ENCODE assay signal across 26 mouse cellular contexts in genomic region chr7:134901992-134902391, GRCm38 (mm10). TPM values are rescaled to one million over a fixed set of nuclear protein-coding genes. Genes with fewer than 3 reads are reported as not detected.
A peak's percentile ranks its signal among the peaks of the same experiment; 100 is the strongest.
DNase-seq lines count a peak whose midpoint lies in the region; ATAC-seq and TF ChIP-seq lines count a peak whose summit lies in the region.
"Had no signal": no experiment of that assay in that cellular context is flagged by ENCODE, and none has a peak within 500 bp of the region (broad histone marks: within the 10 kb centered on the region; RNA-seq: fewer than 3 reads in every experiment).

No protein-coding gene starts in this region.

- WGBS in kidney, adult 2 months, result 82% methylated on average over 2 of the region's 2 CpGs
- WGBS in limb, embryonic 14.5 days, result 81% methylated on average over 2 of the region's 2 CpGs
- 77% methylated on average over 2 of the region's 2 CpGs for WGBS in limb, embryonic 10.5 days

- H3K27ac ChIP-seq in kidney, adult 2 months (ENCODE audit: insufficient read depth, low read depth, low read length), result no peak overlapping the region
- no peak overlapping the region for H3K27ac ChIP-seq in limb, embryonic 14.5 days (replicated peaks; ENCODE audit: low read depth, low read length)
- H3K27ac ChIP-seq in limb, embryonic 10.5 days, result no peak overlapping the region
- H3K27ac ChIP-seq: embryonic facial prominence, embryonic 13.5 days; forebrain, embryonic 12.5 days; forebrain, embryonic 15.5 days; heart, embryonic 15.5 days; hindbrain, embryonic 10.5 days; hindbrain, embryonic 13.5 days; intestine, embryonic 15.5 days had no signal

- H3K79me2 ChIP-seq in myocyte (ENCODE audit: control insufficient read depth, insufficient read depth), result no peaks in the 10 kb centered on the region

- no peaks in the 10 kb centered on the region for H3K36me3 ChIP-seq in kidney, adult 2 months (ENCODE audit: control insufficient read depth, insufficient read depth, low read length)
- H3K36me3 ChIP-seq in limb, embryonic 14.5 days (ENCODE audit: control insufficient read depth, insufficient read depth, low read length), result no peaks in the 10 kb centered on the region
- H3K36me3 ChIP-seq in limb, embryonic 10.5 days, result peaks cover 5% of the 10 kb centered on the region; the same call in 1 of the 2 replicates
- no peaks in the 10 kb centered on the region for H3K36me3 ChIP-seq in myocyte (ENCODE audit: control insufficient read depth, insufficient read depth)
- H3K36me3 ChIP-seq: forebrain, embryonic 12.5 days; forebrain, embryonic 15.5 days; heart, embryonic 15.5 days; hindbrain, embryonic 10.5 days; hindbrain, embryonic 13.5 days; intestine, embryonic 15.5 days had no signal

- no peaks in the 10 kb centered on the region for H3K27me3 ChIP-seq in kidney, adult 2 months (replicated peaks; ENCODE audit: control insufficient read depth, insufficient read depth, low read length)
- no peaks in the 10 kb centered on the region for H3K27me3 ChIP-seq in limb, embryonic 14.5 days (ENCODE audit: control insufficient read depth, insufficient read depth, low read length)
- H3K27me3 ChIP-seq in limb, embryonic 10.5 days (ENCODE audit: low read depth, poor library complexity, severe bottlenecking), result no peaks in the 10 kb centered on the region
- no peaks in the 10 kb centered on the region for H3K27me3 ChIP-seq in myocyte (ENCODE audit: control insufficient read depth, insufficient read depth, insufficient read length)
- H3K27me3 ChIP-seq: embryonic facial prominence, embryonic 13.5 days; forebrain, embryonic 12.5 days; forebrain, embryonic 15.5 days; heart, embryonic 12.5 days; heart, embryonic 15.5 days; hindbrain, embryonic 13.5 days; intestine, embryonic 15.5 days had no signal

- no peak for TF ChIP-seq POLR2A in kidney, adult 2 months (IDR thresholded peaks at IDR 0.05; ENCODE audit: low read depth, low read length)
- TF ChIP-seq POLR2A in limb, embryonic 14.5 days (IDR thresholded peaks at IDR 0.05; ENCODE audit: borderline replicate concordance, extremely low read depth, insufficient read depth, insufficient read length), result no peak
- TF ChIP-seq POLR2A in myocyte (IDR thresholded peaks at IDR 0.05; ENCODE audit: insufficient read length, low read depth), result no peak

- H3K4me2 ChIP-seq in limb, embryonic 14.5 days (replicated peaks; ENCODE audit: low read depth, low read length, severe bottlenecking), result no peak overlapping the region
- peak overlapping the region; percentile 41 for H3K4me2 ChIP-seq in myocyte (ENCODE audit: low read depth)
- H3K4me2 ChIP-seq: embryonic facial prominence, embryonic 13.5 days; forebrain, embryonic 12.5 days; forebrain, embryonic 15.5 days; heart, embryonic 12.5 days; heart, embryonic 15.5 days; hindbrain, embryonic 13.5 days; intestine, embryonic 15.5 days had no signal

- H3K4me1 ChIP-seq in kidney, adult 2 months (ENCODE audit: control insufficient read depth, insufficient read depth, low read length), result peaks cover 6% of the 10 kb centered on the region; the same call in 1 of the 2 replicates
- no peaks in the 10 kb centered on the region for H3K4me1 ChIP-seq in limb, embryonic 14.5 days (ENCODE audit: control insufficient read depth, insufficient read depth, low read length)
- no peaks in the 10 kb centered on the region for H3K4me1 ChIP-seq in limb, embryonic 10.5 days
- H3K4me1 ChIP-seq: embryonic facial prominence, embryonic 13.5 days; forebrain, embryonic 12.5 days; forebrain, embryonic 15.5 days; heart, embryonic 12.5 days; heart, embryonic 15.5 days; hindbrain, embryonic 10.5 days; hindbrain, embryonic 13.5 days; intestine, embryonic 15.5 days had no signal

- H3ac ChIP-seq in myocyte (ENCODE audit: control insufficient read depth, insufficient read length), result no peak overlapping the region

- H3K9ac ChIP-seq in limb, embryonic 14.5 days (ENCODE audit: low read depth, low read length, severe bottlenecking), result no peak overlapping the region
- H3K9ac ChIP-seq: embryonic facial prominence, embryonic 13.5 days; forebrain, embryonic 12.5 days; forebrain, embryonic 15.5 days; heart, embryonic 12.5 days; heart, embryonic 15.5 days; hindbrain, embryonic 13.5 days; intestine, embryonic 15.5 days had no signal

- no peaks in the 10 kb centered on the region for H3K9me3 ChIP-seq in limb, embryonic 14.5 days (ENCODE audit: control insufficient read depth, low read length)
- no peaks in the 10 kb centered on the region for H3K9me3 ChIP-seq in limb, embryonic 10.5 days (replicated peaks)
- H3K9me3 ChIP-seq: embryonic facial prominence, embryonic 13.5 days; forebrain, embryonic 12.5 days; forebrain, embryonic 15.5 days; heart, embryonic 12.5 days; heart, embryonic 15.5 days; hindbrain, embryonic 10.5 days; hindbrain, embryonic 13.5 days; intestine, embryonic 15.5 days had no signal

- TF ChIP-seq CTCF in kidney, adult 2 months (conservative IDR thresholded peaks at IDR 0.05; ENCODE audit: insufficient read depth, insufficient read length, low read depth, low read length), result no peak

- peak; percentile 55 for DNase-seq in kidney, adult 2 months
- DNase-seq in kidney, adult 18-20 months, result no peak
- DNase-seq in limb, embryonic 14.5 days (ENCODE audit: low spot score), result no peak
- no peak for DNase-seq in limb, embryonic 10.5 days (ENCODE audit: low spot score)
- DNase-seq in embryo, embryonic 11 days, result no peak
- DNase-seq: adrenal gland, adult 8-10 months; adrenal gland, postnatal 25 days; B cell, adult 2 months; cerebellum, adult 11-12 months; cerebellum, adult 8-10 months; cerebellum, postnatal 10 days; gastrocnemius, postnatal 25 days; heart, adult 18-20 months; heart, postnatal 10 days; heart, postnatal 36 days had no signal

- ATAC-seq in limb, embryonic 14.5 days (ENCODE audit: low FRiP score, low read depth), result 0 out of 2 replicates have a peak, but pooled peaks have one; percentile 15
- ATAC-seq: CD4-positive, CD25-positive, alpha-beta regulatory T cell, adult 4 months; forebrain, embryonic 15.5 days; hindbrain, embryonic 16.5 days; intestine, embryonic 15.5 days had no signal

- H3K4me3 ChIP-seq in kidney, adult 2 months (ENCODE audit: insufficient read depth, low read depth, low read length), result no peak overlapping the region
- H3K4me3 ChIP-seq in limb, embryonic 14.5 days (replicated peaks; ENCODE audit: low read length), result no peak overlapping the region
- no peak overlapping the region for H3K4me3 ChIP-seq in limb, embryonic 10.5 days
- H3K4me3 ChIP-seq in myocyte, result no peak overlapping the region
- H3K4me3 ChIP-seq: embryonic facial prominence, embryonic 13.5 days; forebrain, embryonic 12.5 days; forebrain, embryonic 15.5 days; heart, embryonic 12.5 days; heart, embryonic 15.5 days; hindbrain, embryonic 10.5 days; hindbrain, embryonic 13.5 days; intestine, embryonic 15.5 days had no signal

TF ChIP-seq in myocyte, 11 proteins besides CTCF, POLR2A, EP300 and RAD21:
- TF ChIP-seq CEBPB (IDR thresholded peaks at IDR 0.05; ENCODE audit: insufficient read depth, poor library complexity, severe bottlenecking) (no peak), MYOD1 (IDR thresholded peaks at IDR 0.05; ENCODE audit: control insufficient read depth in 1 of 3, insufficient read length in 2 of 3, low read depth in 2 of 3) (peak; percentile 84 to 88 (median 87))
TF ChIP-seq in myocyte: peak in this region for 1.

RNA-seq across cellular contexts. Expression of gene Fam196a, which starts 36.2 kb away (rescaled TPM):
- not detected in 2 replicates for polyA plus RNA-seq in kidney, adult 2 months (2012; rRNA removed)
- 0.60 and 0.67 TPM in 2 replicates for polyA plus RNA-seq in limb, embryonic 14.5 days (2012; rRNA removed)
- polyA plus RNA-seq in limb, embryonic 14.5 days (2014; fragmentation: Nextera tagmentation; extraction: Ambion mirVana), result 4.1 and 4.5 TPM in 2 replicates
- polyA plus RNA-seq in limb, embryonic 10.5 days (2016; fragmentation: Nextera tagmentation; extraction: Ambion mirVana), result 2.1 and 3.0 TPM in 2 replicates
- 0.06 TPM for polyA plus RNA-seq in myocyte (2012; fragmentation: generic; extraction: Trizol)
